Mouse (Mus musculus): ENCODE results near the gene Tmtc4. TPM values are rescaled to one million over a fixed set of nuclear protein-coding genes. Genes with fewer than 3 reads are reported as not detected.

The Tmtc4 gene
- polyA plus RNA-seq (2016; fragmentation: Nextera tagmentation; extraction: Ambion mirVana): 23.5 and 26.3 TPM in 2 replicates

DNA sequence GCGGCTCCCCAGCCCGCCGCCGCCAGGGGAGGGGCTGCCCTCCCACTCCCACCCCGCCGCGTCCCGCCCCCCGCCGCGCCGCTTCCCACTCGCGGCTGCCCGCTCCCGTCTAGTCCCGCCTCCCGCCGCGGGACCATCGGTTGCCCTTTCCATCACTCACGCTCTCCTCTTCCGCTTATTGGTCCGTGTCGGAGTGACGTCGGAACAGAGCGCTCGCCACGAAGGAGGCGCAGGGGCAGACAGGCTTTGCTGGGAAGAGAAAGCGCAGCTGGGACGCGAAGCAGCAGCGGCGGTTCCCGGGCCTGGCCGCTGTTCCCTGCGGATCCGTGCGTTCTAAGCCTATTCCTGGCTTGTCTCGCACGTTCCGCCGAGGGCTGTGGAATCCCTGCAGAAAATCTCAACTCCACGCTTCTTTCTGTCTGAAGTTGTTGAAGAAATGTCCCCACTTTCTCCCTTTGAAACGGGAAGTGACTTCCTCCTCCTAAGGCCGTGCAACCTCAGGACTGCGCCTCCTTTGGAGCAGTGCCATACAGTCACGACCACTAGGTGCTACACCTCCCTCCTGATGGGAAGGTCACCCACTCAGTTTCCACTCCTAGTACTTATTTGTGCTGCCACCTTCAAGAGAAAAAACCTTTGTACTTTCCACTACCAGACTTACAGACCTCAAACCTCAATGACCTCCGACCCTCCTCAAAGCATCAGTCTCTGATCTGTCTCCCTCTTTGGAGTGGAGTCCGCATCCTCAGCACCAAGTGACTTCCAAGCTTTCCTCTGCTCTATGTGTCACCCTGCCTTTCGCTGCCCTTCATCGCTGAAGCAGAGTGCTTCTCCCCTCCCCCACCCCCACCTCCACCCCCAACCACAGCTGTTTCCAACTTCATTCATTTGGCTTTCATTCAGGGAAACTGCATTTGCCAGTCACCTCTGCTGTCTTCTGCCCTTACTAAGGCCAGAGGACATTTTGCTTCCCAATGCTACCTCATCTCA, at the start of gene Tmtc4:
Gene Tmtc4 (minus strand): TSS at position 810 of the 990 bp plus-strand sequence.
- WGBS: under 1% methylated on average over 51 of the region's 54 CpGs

DNA sequence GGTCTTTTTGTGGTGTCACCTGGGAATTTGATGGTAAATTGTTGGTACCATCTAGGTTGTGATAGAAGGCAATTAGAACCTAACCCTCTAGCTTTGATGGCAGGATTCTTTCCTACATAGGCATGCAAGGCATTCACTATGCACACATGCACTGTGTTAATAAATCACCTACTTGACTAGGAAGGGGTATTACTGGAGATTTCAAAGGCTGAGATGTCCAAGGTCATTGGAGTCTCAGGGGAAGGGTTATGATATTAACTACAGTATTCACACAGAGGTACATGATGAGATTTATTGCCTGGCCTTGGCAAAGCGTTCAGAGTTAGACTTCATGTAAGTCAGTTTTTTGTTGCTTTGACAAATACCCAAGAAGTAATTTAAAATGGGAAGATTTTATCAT, 48.6 kb upstream of the Tmtc4 start:
- H3K27me3 ChIP-seq (ENCODE audit: poor library complexity, severe bottlenecking): no peaks in the 10 kb centered on the region

More for the DNA sequence above, at the start of gene Tmtc4:
- no peaks in the 10 kb centered on the region for H3K27me3 ChIP-seq (ENCODE audit: poor library complexity, severe bottlenecking)
- peak within 1 kb of the TSS; percentile 92 for H3K4me3 ChIP-seq
- no peaks in the 10 kb centered on the region for H3K36me3 ChIP-seq (replicated peaks)
- peak within 1 kb of the TSS; percentile 97 for H3K27ac ChIP-seq
- H3K4me1 ChIP-seq: peaks cover 37% of the 10 kb centered on the region
- no peaks in the 10 kb centered on the region for H3K9me3 ChIP-seq
- peak; percentile 94 for DNase-seq (ENCODE audit: extremely low spot score, low spot score)

DNA sequence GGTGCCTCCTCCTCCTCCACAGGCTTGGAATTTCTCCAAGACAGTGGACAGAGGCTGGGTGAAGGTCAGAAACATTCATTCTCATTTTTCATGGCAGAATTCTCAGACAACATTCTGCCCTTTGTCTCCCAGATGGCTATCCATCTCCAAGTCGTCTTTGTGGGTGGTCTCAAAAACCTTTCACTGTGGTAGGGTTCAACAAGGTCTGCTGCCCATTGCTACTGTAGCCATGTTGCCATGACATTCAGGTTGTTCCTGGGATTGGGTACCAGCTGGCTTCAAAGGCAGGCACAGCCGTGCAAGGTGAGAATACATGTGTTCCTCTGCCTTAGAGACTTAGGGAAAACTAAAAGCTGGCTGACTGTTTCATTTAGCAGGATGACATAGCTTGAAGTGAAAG, 44.0 kb upstream of the Tmtc4 start:
- no peaks in the 10 kb centered on the region for H3K9me3 ChIP-seq
- 83% methylated on average over 2 of the region's 2 CpGs for WGBS
- H3K27me3 ChIP-seq (ENCODE audit: poor library complexity, severe bottlenecking): no peaks in the 10 kb centered on the region
- no peaks in the 10 kb centered on the region for H3K36me3 ChIP-seq (replicated peaks)
- no peak overlapping the region for H3K4me3 ChIP-seq
- no peaks in the 10 kb centered on the region for H3K4me1 ChIP-seq
- H3K27ac ChIP-seq: no peak overlapping the region
- no peak for DNase-seq (ENCODE audit: extremely low spot score, low spot score)

More for the DNA sequence above, 48.6 kb upstream of the Tmtc4 start:
- H3K4me1 ChIP-seq: no peaks in the 10 kb centered on the region
- no peak for DNase-seq (ENCODE audit: extremely low spot score, low spot score)
- no peak overlapping the region for H3K27ac ChIP-seq
- 91% methylated on average over 1 of the region's 1 CpGs for WGBS
- H3K4me3 ChIP-seq: no peak overlapping the region
- H3K9me3 ChIP-seq: no peaks in the 10 kb centered on the region
- H3K36me3 ChIP-seq (replicated peaks): no peaks in the 10 kb centered on the region

DNA sequence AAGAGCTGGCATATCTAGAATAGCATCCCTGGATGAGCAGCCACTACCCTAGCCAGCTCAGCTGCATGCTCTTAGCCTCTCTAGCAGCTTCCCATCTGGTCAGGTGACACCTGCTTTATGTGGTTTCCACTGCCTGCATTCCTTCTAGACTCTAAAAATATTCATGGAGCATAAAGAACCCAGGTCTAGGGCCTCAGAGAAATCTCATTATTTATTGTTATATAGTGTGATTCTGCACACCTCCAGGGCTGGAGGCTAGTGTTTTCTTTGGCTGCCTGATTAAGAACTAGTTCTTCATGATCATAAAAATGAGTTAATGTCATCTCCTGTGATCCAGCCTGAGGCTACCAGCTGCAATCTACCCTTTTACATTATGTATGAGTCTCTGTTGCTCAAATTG, 39.1 kb upstream of the Tmtc4 start:
- Histone ChIP-seq H3K27me3 (ENCODE audit: poor library complexity, severe bottlenecking) (no peaks in the 10 kb centered on the region), H3K4me1 (no peaks in the 10 kb centered on the region), H3K9me3 (no peaks in the 10 kb centered on the region), H3K36me3 (replicated peaks) (no peaks in the 10 kb centered on the region), H3K4me3 (no peak overlapping the region), H3K27ac (no peak overlapping the region)
- DNase-seq (ENCODE audit: extremely low spot score, low spot score): no peak

DNA sequence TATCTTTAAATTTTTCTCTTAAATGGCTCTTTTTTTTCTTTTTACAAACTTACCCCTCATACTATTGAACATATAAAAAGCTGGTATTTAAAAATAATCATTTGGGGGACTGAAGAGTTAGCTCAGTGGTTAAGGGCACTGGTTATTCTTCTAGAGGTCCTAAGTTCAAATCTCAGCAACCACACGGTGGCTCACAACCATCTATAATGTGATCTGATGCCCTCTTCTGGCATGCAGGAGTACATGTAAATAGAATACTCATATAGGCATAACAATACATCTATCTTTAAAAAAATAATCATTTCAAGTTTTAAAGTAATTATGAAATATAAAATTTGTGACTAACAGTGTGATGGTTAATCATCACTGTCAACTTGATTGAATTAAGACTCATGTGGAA, 32.5 kb upstream of the Tmtc4 start:
- Histone ChIP-seq H3K27ac (no peak overlapping the region), H3K9me3 (no peaks in the 10 kb centered on the region), H3K4me3 (no peak overlapping the region), H3K4me1 (no peaks in the 10 kb centered on the region), H3K36me3 (replicated peaks) (no peaks in the 10 kb centered on the region), H3K27me3 (ENCODE audit: poor library complexity, severe bottlenecking) (no peaks in the 10 kb centered on the region)
- 89% methylated on average over 1 of the region's 1 CpGs for WGBS
- no peak for DNase-seq (ENCODE audit: extremely low spot score, low spot score)

DNA sequence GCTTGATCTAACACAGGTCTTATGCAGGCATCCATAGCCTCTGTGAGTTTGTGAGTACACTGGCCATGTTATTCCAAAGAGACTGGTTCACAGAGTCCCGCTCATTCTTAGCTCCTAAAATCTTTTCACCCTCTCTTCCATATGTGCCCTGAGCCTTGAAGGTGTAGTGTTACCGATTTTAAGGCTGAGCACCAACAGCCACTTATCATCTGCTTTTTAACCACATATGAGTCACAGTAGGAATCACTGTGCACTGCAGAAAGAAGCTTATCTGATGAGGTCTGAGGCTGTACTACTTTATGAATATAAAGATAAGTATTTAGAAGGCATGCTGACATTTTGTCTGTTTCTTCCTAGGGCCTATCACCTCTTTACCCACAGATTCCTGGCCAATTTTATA, 31.9 kb upstream of the Tmtc4 start:
- H3K27me3 ChIP-seq (ENCODE audit: poor library complexity, severe bottlenecking): no peaks in the 10 kb centered on the region
- 83% methylated on average over 2 of the region's 2 CpGs for whole genome bisulfite sequencing
- no peaks in the 10 kb centered on the region for H3K9me3 ChIP-seq
- H3K36me3 ChIP-seq (replicated peaks): no peaks in the 10 kb centered on the region
- no peaks in the 10 kb centered on the region for H3K4me1 ChIP-seq
- H3K4me3 ChIP-seq: no peak overlapping the region
- DNase-seq (ENCODE audit: extremely low spot score, low spot score): no peak
- H3K27ac ChIP-seq: no peak overlapping the region

DNA sequence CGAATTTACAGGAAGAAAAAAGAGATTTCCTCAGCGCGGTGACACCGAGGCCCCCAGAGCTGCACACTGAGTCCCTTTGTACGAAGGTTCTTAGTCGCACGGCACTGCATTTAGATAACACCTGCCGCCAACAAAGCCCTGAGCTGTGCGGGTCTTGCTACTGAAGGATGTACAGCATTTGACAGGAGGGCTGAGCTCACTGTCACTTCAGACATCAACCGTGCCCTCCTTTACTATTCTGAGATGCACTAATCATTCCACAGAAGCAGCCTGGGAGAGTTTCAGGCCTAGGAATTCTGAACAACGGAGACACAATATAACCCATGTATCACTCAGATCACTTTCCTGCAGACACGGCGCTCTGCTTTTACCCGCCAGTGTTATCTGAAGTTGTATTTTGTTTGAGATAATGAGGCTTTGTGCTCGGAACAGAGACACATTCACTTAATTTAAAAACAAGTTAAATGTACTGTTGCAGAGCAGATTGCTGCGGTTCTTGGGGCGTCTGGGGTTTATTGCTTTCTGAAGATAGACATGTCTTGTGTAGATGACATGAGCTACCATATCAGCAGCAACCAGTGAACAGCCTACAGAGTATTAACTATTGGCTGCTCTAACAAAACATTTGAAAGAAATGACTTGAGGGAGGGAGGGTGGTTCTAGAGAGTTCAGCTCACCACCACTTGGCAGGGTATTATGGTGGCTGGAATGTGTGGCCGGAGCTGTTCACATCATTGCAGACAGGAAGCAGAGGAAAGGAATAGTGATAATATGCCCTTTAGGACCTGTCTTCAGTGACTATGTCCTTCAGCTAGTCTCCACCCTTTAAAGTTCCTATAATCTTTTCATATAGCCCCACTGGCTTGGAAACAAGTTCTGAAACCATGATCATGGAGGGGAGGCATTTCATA, 25.5 kb upstream of the Tmtc4 start:
- Histone ChIP-seq H3K4me1 (peaks cover 5% of the 10 kb centered on the region; the same call in 1 of the 2 replicates), H3K4me3 (no peak overlapping the region), H3K27ac (no peak overlapping the region), H3K27me3 (ENCODE audit: poor library complexity, severe bottlenecking) (no peaks in the 10 kb centered on the region), H3K9me3 (no peaks in the 10 kb centered on the region), H3K36me3 (replicated peaks) (no peaks in the 10 kb centered on the region)
- WGBS: 78% methylated on average over 18 of the region's 18 CpGs
- no peak for DNase-seq (ENCODE audit: extremely low spot score, low spot score)

DNA sequence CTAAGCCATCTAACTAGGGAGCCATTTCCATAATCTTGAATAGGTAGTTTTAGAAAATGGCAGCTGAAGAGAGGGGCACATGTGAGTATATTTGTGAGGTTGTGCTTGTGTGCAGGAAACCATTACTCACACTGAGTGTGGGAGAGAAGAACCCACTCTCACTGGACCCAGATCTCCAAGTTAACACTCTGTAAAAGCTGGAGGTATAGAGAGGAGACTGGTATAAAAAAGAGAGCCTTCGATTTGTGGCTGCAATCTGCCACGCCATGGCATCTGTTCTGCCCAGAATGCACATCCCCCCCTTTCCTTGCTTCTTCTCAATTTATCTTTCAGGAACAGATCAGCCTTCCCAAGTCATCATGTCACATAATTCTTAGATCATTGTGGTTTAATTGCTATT, 24.8 kb upstream of the Tmtc4 start:
- H3K27ac ChIP-seq: no peak overlapping the region
- no peak overlapping the region for H3K4me3 ChIP-seq
- H3K27me3 ChIP-seq (ENCODE audit: poor library complexity, severe bottlenecking): no peaks in the 10 kb centered on the region
- no peaks in the 10 kb centered on the region for H3K9me3 ChIP-seq
- DNase-seq (ENCODE audit: extremely low spot score, low spot score): no peak
- no peaks in the 10 kb centered on the region for H3K36me3 ChIP-seq (replicated peaks)
- peaks cover 5% of the 10 kb centered on the region; the same call in 1 of the 2 replicates for H3K4me1 ChIP-seq
- 84% methylated on average over 2 of the region's 2 CpGs for WGBS

DNA sequence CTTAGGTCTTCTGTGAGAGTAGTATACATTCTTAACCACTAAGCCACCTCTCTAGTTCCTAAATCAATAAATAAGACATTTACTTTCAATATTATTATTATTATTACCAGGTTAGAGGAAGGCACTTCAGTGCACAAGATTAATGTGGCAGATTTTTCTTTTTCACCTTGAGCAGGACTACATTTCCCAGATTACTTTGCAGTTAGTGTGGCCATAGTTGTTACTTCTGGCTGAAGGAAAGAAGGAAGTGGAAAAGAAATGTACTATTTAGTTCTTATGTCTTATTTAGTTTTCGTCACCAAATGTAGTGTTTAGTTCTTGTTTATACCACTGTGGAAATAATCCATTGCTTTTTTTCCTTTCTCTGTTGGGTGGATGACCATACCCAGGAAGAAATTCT, 19.9 kb upstream of the Tmtc4 start:
- WGBS: 93% methylated on average over 1 of the region's 1 CpGs
- DNase-seq (ENCODE audit: extremely low spot score, low spot score): no peak

DNA sequence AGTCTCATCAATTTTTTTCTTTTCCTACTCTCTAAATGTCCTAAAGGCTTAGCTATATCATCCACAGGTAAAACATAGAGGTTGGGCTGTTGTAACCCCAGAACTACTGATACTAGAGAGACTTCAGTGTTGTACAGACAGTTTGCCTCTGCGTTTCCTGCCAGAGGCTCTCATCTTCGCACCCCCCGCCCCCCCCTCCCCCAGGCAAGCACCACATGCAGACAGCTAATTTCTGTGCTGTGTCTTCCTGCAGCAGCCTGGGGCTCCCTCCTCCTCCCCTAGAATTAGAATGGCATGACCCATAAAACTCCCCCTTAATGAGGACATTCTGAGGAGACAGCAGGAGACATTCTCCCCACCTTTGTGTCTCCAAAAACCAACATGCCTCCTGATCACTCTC, 17.6 kb upstream of the Tmtc4 start:
- WGBS: 53% methylated on average over 3 of the region's 3 CpGs
- Histone ChIP-seq H3K9me3 (no peaks in the 10 kb centered on the region), H3K4me3 (no peak overlapping the region), H3K27me3 (ENCODE audit: poor library complexity, severe bottlenecking) (no peaks in the 10 kb centered on the region), H3K36me3 (replicated peaks) (no peaks in the 10 kb centered on the region), H3K4me1 (no peaks in the 10 kb centered on the region; the same call in 1 of the 2 replicates), H3K27ac (no peak overlapping the region)
- DNase-seq (ENCODE audit: extremely low spot score, low spot score): no peak

More for the DNA sequence above, 19.9 kb upstream of the Tmtc4 start:
- Histone ChIP-seq H3K9me3 (no peaks in the 10 kb centered on the region), H3K27ac (no peak overlapping the region), H3K27me3 (ENCODE audit: poor library complexity, severe bottlenecking) (no peaks in the 10 kb centered on the region), H3K4me3 (no peak overlapping the region), H3K36me3 (replicated peaks) (no peaks in the 10 kb centered on the region), H3K4me1 (no peaks in the 10 kb centered on the region; the same call in 1 of the 2 replicates)

DNA sequence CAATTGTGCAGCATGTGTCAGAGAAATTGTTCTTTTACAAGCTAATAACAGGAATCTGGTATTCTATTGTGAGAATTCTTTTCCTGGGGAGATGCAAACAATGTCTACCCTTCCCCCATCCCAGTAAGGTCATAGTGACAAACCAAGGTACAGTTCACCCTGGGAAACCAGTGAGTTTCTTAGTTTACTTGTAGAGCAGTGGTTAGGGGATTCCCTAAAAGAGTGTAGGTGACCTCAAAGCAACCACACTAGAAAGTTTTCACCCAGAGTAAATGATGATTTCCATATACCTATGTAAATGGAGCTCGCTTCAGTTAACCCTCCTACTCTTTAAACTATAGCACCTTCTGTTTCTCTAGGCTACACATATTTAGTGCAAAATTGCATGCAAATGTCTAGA, 13.6 kb upstream of the Tmtc4 start:
- no peak for DNase-seq (ENCODE audit: extremely low spot score, low spot score)
- Histone ChIP-seq H3K27ac (no peak overlapping the region), H3K9me3 (no peaks in the 10 kb centered on the region), H3K36me3 (replicated peaks) (no peaks in the 10 kb centered on the region), H3K4me3 (no peak overlapping the region), H3K4me1 (no peaks in the 10 kb centered on the region; the same call in 1 of the 2 replicates), H3K27me3 (ENCODE audit: poor library complexity, severe bottlenecking) (no peaks in the 10 kb centered on the region)
- 86% methylated on average over 1 of the region's 1 CpGs for WGBS

DNA sequence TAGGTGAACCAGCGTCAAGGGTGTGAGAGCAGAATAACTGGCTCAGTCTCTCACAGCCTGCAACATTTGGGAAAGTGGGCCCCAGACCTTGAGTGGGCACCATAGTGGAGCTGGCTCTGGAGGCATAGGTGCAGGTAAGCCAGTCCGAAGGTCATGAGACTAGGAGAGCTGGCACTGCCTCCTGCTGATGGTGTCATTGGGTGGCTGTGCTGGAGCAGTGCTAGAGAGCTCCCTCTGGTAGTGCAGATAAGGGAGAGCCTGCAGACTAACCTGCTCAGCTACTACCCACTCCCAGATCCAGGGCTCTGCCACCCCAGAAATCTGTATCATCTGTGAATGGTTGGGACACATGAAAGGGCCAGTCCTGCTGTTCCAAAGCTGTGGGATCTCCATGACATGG, 10.1 kb upstream of the Tmtc4 start:
- Histone ChIP-seq H3K4me1 (no peaks in the 10 kb centered on the region), H3K9me3 (no peaks in the 10 kb centered on the region), H3K27ac (no peak overlapping the region), H3K36me3 (replicated peaks) (no peaks in the 10 kb centered on the region), H3K27me3 (ENCODE audit: poor library complexity, severe bottlenecking) (no peaks in the 10 kb centered on the region), H3K4me3 (no peak overlapping the region)
- WGBS: 84% methylated on average over 2 of the region's 2 CpGs
- DNase-seq (ENCODE audit: extremely low spot score, low spot score): no peak

All from forebrain, embryonic 10.5 days (tissue).